Mouse (Mus musculus) adrenal gland, adult 8-10 months (tissue): ENCODE measurements around the gene Nckap5l. TPM values are rescaled to one million over a fixed set of nuclear protein-coding genes. Genes with fewer than 3 reads are reported as not detected.

Source experiments
- DNase-seq: peaks from one replicate; pipeline ENCODE4 v3.0.0; 2022
- total RNA-seq, 4 experiments: library from RNA; stranded (reverse); gene quantifications; 2 replicates each; pipeline ENCODE4 v1.2.4; 2022

Gene Nckap5l
- total RNA-seq, 4 experiments from 2014 or later: 20.2 to 54.8 (median 28.3) TPM

- no peak for DNase-seq
Observed at GRCm38 (mm10) chr15:99430394-99430793, 27.2 kb downstream of the Nckap5l start.

- no peak for DNase-seq
Observed at GRCm38 (mm10) chr15:99423884-99424283, 33.7 kb downstream of the Nckap5l start.

GRCm38 (mm10) chr15:99423131-99423530, 34.4 kb downstream of the Nckap5l start:
- no peak for DNase-seq

- DNase-seq: no peak
Observed at GRCm38 (mm10) chr15:99422551-99422950, 35.0 kb downstream of the Nckap5l start.

- DNase-seq: no peak
Observed at GRCm38 (mm10) chr15:99421676-99422075, 35.9 kb downstream of the Nckap5l start.

- DNase-seq: no peak
Observed at GRCm38 (mm10) chr15:99421152-99421551, 36.4 kb downstream of the Nckap5l start.

- DNase-seq: peak; percentile 61
Observed at GRCm38 (mm10) chr15:99420521-99421014, 37.0 kb downstream of the Nckap5l start.

GRCm38 (mm10) chr15:99420101-99420500, 37.4 kb downstream of the Nckap5l start:
- DNase-seq: no peak

GRCm38 (mm10) chr15:99417692-99418271, 39.8 kb downstream of the Nckap5l start:
- DNase-seq: no peak

- DNase-seq: no peak
Observed at GRCm38 (mm10) chr15:99416957-99417356, 40.6 kb downstream of the Nckap5l start.

GRCm38 (mm10) chr15:99416348-99416882, 41.1 kb downstream of the Nckap5l start:
- DNase-seq: peak; percentile 55

- DNase-seq: no peak
Observed at GRCm38 (mm10) chr15:99415793-99416192, 41.8 kb downstream of the Nckap5l start.

GRCm38 (mm10) chr15:99411747-99412146, 45.8 kb downstream of the Nckap5l start:
- DNase-seq: no peak

GRCm38 (mm10) chr15:99408845-99409244, 48.7 kb downstream of the Nckap5l start:
- DNase-seq: no peak

- DNase-seq: no peak
Observed at GRCm38 (mm10) chr15:99406986-99407570, 50.5 kb downstream of the Nckap5l start.

GRCm38 (mm10) chr15:99405150-99405549, 52.4 kb downstream of the Nckap5l start:
- no peak for DNase-seq

GRCm38 (mm10) chr15:99403159-99403889, 54.2 kb downstream of the Nckap5l start:
- DNase-seq: no peak

GRCm38 (mm10) chr15:99400602-99401001, 56.9 kb downstream of the Nckap5l start:
- DNase-seq: no peak

- DNase-seq: no peak
Observed at GRCm38 (mm10) chr15:99399503-99400245, 57.9 kb downstream of the Nckap5l start.

- DNase-seq: no peak
Observed at GRCm38 (mm10) chr15:99397622-99398021, 59.9 kb downstream of the Nckap5l start.

- DNase-seq: peak; percentile 82
Observed at GRCm38 (mm10) chr15:99396875-99397274, 60.7 kb downstream of the Nckap5l start.

- DNase-seq: no peak
Observed at GRCm38 (mm10) chr15:99396462-99396861, 61.1 kb downstream of the Nckap5l start.
